Mouse (Mus musculus): ENCODE results near the gene Gzmf.
"Not testable (repeated sequence)": the region's sequence is repeated elsewhere in the genome, so short reads cannot be mapped to it uniquely, and the experiment has no call there.

The Gzmf gene

DNA sequence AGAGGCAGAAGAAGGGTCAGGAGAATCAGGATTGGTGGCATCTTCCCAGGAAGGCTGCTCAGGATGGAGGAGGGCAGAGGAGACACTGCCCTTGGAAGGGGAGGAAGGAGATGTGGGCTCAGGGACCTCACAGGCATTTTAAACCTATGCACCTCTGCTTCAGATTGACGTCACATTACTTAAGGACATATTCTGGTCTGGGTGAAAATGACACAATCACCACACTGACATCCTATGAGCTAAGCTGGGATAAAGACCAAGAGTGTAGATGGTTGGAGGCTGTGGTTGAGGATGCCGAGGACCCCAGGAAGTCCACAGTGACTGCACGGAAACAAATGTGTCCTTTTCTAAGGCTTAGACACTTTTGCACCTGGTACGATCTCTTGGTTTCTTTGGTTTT, at the start of gene Gzmf:
Gene Gzmf, minus strand, starts transcription at position 101 of the 400 bp plus-strand sequence.
- DNase-seq (ENCODE audit: low read depth, low spot score): no peak

DNA sequence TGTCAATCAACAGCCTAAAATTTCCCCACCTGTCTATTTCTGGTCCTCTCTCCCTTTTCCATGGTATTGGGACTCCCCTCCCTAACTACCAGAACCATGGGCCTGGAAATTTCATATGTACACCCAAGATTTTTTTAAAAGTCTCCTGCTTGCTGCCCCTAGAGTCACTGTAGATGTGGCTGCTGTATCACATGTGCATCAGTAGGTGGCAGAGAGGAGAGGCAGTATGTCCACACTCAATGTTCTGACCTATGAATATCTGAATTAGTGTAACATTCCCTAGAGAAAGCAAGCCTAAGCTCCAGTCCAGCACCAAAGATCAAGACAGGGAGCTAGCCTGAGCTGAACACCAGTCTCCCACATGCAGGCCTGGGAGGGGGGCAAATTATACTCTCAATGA, 29.2 kb upstream of the Gzmf start:
- DNase-seq (ENCODE audit: low read depth, low spot score): no peak

DNA sequence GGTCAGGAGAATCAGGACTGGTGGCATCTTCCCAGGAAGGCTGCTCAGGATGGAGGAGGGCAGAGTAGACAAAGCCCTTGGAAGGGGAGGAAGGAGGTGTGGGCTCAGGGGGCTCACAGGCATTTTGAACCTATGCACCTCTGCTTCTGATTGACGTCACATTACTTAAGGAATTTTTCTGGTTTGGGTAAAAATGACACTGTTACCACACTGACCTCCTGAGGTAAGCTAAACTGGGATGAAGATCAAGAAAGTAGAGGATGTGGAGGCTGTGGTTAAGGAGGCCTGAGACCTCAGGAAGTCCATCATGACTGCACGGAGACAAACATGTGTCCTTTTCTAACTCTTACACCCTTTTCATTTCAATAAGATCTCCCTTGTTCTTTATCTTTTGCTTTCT, 23.3 kb upstream of the Gzmf start, which contains the start of gene Gzmc:
Gene Gzmc, minus strand, starts transcription at position 101 of the 400 bp plus-strand sequence.
- DNase-seq (ENCODE audit: low read depth, low spot score): no peak

DNA sequence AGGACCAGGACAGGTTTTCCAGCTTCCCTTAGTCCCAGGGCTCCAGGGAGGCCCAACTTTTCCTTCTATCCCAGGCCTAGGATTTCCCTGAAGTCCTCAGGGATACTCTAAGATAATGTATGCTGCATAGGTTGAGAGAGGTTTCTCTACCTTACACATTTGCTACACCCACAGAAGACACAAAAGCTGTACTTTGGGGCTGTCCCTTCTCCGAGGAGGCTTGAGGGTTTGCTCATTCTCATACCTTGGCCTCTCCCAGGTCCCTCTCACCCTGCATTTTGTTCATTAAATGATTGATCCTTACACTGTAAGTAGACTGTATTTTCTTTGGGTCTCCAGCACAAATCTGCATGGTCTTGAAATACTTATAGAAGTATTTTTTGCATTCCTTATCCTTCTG, 5.6 kb downstream of the Gzmf start:
- DNase-seq (ENCODE audit: low read depth, low spot score): no peak

DNA sequence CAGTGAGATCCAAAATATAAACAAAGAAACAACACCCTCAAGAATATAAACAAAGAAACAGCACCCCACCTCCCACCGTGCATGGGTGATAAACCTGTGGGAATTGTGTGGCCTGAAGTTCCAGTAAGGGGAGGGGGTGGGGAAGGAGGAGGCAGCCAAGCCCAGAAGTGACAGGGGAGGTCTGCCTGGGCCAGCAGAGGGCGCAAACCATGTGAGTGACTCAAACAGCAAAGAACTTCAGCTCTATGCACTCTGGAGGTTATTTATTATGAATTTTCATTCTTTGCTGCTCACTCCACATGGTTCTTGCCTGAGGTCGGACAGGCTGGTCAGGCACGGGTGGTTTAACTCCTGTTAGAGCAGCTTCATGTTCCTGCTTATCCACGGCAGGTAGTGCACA, 6.2 kb downstream of the Gzmf start:
- not testable (repeated sequence) for DNase-seq (ENCODE audit: low read depth, low spot score)

DNA sequence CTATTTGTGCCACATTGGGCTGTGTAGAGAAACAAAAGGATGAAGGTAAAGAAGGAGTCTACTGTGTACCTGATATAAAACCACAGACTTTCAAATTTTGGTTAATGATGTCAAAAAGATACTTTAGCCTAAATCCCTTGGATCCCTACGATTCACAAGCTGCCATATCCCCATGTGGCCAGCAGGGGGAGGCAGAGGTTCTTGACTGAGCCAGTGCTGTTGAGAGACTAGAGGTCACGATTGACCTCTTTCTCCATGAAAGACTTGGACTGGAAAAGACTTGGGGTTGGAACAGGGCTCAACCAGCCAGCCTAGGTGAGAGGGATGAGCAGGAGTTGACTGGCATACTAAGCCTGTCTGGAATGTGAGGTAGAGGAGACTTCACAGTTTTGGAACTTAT, 7.2 kb downstream of the Gzmf start:
- DNase-seq (ENCODE audit: low read depth, low spot score): peak; percentile 2

DNA sequence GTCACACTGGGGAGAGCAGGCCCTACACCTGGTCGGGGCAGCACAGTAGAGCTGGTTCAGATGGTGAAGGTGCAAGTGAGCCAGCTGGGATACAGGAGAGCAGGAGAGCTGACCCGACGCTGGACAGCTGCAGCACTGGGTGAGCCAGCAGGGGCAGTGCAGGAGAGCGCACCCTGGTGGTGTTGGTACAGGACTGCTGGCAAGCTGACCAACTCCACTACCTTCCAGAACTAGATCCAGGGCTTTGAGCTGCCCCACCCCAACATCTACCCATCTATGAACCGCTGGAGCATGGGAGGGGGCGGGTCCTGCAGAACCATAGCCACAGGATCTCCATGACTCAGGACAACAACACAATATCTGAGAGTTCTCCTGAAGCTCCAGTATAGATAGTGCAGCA, 24.3 kb downstream of the Gzmf start:
- no peak for DNase-seq (ENCODE audit: low read depth, low spot score)

DNA sequence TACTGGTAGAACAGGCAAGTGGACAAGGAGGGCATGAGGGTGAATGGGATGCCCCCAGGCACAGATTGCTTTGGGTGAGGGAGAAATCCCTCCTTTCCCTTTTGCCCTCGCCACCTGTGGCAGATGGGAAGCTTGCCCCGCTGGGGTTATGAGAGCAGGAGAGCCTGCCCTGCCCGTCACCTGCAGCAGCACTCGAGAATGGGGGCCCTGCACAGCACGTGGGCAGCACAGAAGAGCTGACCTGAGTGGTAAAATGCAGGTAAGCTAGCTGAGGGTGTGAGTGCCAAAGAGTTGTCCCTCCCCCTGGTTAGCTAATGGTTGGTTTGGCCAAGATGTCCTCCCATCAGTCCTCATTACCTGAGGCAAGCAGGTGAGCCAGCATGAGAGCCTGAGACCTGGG, 24.7 kb downstream of the Gzmf start:
- DNase-seq (ENCODE audit: low read depth, low spot score): no peak

DNA sequence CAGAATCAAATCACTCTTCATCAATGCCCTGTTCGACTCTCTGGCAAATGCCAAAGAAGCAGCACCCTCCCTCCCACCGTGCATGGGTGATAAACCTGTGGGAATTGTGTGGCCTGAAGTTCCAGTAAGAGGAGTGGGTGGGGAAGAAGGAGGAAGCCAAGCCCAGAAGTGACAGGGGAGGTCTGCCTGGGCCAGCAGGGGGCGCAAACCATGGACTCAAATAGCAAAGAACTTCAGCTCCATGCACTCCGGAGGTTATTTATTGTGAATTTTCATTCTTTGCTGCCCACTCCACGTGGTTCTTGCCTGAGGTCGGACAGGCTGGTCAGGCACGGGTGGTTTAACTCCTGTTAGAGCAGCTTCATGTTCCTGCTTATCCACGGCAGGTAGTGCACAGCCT, 33.6 kb downstream of the Gzmf start:
- not testable (repeated sequence) for DNase-seq (ENCODE audit: low read depth, low spot score)

DNA sequence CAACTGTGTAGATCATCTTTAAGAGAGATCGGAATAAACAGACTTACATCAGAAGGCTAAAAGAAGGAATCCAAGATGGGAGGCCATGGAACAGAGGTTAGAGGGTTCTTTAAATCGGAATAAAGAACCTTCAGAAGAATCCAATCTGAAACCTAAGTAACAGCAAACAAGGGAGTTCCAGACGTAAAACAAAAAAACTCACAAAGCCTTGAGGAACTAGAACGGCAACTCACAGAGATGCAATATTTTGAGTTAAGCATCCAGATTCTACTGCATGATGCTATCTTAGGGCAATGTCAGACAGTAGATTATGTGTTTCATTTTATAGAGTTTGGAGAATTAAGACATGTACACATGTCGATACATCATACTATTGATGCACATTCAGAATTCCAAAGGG, 36.7 kb downstream of the Gzmf start, which contains the start of gene Gzmn:
Gene Gzmn, minus strand, starts transcription at position 101 of the 400 bp plus-strand sequence.
- no peak for DNase-seq (ENCODE audit: low read depth, low spot score)

DNA sequence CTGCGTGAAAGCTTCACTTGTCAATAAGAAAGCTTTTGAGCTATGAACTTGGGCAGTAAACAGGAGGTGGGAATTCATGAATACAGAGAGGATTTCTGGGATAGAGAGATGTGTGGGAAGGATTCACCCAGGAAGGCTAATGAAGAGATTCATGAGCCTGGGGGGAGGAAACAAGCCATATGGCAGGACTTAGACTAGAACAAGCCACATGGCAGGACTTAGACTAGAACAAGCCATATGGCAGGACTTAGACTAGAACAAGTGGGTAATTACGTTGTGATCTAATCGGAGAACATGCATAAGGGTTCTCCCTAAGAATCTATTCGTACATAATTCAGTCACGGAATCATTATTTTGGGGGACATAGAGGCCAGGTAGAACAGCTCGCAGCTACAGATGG, 37.8 kb downstream of the Gzmf start:
- DNase-seq (ENCODE audit: low read depth, low spot score): peak; percentile 79

DNA sequence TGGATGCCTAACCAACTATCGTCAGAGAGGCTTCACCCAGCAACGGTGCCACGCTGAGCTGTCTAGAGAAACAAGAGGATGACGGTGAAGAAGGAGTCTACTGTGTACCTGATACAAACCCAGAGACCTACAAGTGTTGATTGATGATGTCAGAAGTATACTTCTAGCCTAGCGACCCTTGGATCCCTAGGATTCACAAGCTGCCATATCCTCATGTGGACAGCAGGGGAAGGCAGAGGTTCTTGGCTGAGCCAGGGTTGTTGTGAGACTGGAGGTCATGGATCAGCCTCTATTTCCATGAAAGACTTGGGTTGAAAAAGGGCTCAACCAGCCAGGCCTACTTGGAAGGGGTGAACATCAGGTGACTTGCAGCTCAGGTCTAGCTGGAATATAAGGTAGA, 38.5 kb downstream of the Gzmf start:
- DNase-seq (ENCODE audit: low read depth, low spot score): no peak

DNA sequence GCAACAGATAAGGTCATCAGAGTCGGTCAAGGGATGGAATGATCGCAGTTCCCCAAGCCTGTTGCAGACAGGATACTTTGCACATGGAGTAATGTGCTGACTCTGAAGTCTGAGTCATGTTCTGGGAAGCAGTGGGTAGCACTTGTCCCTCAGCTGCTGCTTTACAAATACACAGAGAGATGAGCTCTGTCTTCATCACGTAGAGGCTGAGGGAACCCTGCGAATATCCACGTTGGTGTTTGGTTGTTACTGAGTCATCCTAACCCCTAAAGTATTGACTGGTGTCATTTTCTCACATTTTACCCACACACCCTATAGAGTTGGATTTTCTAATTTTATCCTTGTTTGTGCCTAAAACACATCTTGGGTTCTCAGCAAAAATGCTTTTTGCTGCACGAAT, 43.2 kb downstream of the Gzmf start:
- DNase-seq (ENCODE audit: low read depth, low spot score): peak; percentile 46

DNA sequence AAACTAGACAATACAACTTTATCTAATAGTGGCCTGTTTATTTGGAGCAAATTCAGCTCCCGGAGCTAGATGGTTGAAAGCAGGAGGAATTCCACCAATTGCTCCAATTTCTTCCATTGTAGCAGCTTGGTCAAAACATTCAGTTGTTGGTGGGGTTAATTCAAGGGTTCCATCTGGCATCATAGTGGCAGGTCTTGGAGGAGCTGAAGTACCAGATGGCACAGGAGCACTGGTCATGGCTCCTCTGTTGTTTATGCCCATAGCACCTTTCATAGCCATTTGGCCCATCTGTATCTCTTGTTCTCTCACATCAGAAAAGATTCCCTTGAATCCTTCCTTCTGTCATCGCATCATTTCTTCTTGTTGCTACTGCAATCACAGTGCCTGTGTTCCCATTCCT, 49.1 kb downstream of the Gzmf start:
- DNase-seq (ENCODE audit: low read depth, low spot score): no peak

DNA sequence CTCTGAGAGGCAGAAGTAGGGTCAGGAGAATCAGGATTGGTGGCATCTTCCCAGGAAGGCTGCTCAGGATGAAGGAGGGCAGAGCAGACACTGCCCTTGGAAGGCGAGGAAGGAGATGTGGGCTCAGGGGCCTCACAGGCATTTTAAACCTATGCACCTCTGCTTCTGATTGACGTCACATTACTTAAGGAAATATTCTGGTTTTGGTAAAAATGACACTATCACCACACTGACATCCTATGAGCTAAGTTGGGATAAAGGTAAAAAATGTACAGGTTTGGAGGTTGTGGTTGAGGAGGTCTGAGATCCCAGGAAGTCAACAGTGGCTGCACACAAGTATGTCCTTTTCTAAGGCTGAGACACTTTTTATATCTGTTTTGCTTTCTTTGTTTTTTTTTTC, 51.7 kb downstream of the Gzmf start, which contains the start of gene Gzmg:
Gene Gzmg, minus strand, starts transcription at position 101 of the 400 bp plus-strand sequence.
- DNase-seq (ENCODE audit: low read depth, low spot score): not testable (repeated sequence)

DNA sequence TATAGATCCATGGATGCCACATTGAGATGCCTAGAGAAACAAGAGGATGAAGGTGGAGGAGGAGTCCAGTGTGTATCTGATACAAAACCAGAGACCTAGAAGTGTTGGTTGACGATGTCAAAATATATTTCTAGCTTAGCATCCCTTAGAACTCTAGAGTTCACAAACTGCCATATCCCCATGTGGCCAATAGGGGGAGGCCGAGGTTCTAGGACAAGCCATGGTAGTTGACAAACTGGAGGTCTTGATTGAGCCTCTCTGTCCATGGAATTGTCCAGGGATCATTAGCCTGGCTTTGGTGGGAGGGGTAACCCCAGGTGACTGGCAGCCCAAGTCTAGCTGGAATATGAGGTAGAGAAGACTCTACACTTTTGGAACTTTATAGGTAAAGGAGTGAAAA, 55.9 kb downstream of the Gzmf start:
- no peak for DNase-seq (ENCODE audit: low read depth, low spot score)

Data from telencephalon, adult 2 months (tissue).